Comparison of ENCODE assay signal across 21 mouse cellular contexts in genomic region chr14:122917676-122918075, GRCm38 (mm10). TPM values are rescaled to one million over a fixed set of nuclear protein-coding genes. Genes with fewer than 3 reads are reported as not detected.
A peak's percentile ranks its signal among the peaks of the same experiment; 100 is the strongest.
DNase-seq lines count a peak whose midpoint lies in the region; ATAC-seq and TF ChIP-seq lines count a peak whose summit lies in the region.
"Had no signal": no experiment of that assay in that cellular context is flagged by ENCODE, and none has a peak within 500 bp of the region (broad histone marks: within the 10 kb centered on the region; RNA-seq: fewer than 3 reads in every experiment).

No protein-coding gene starts in this region.

- H3K9ac ChIP-seq in CH12.LX (ENCODE audit: insufficient read depth, low read depth): peak overlapping the region; percentile 39; the same call in 1 of the 2 replicates
- H3K9ac ChIP-seq: embryonic facial prominence, embryonic 13.5 days; embryonic facial prominence, embryonic 15.5 days; forebrain, embryonic 13.5 days; forebrain, embryonic 15.5 days; forebrain, postnatal 0 days had no signal

- dilution Hi-C loops in CH12.LX (cut with MboI; ENCODE audit: extremely low pct_ligation_motif_present, extremely low pct_unique_long_range_greater_than_20kb, low sequenced_read_pairs): no loop called here

- H3K4me1 ChIP-seq in CH12.LX (ENCODE audit: control insufficient read depth in 1 of 2, insufficient read depth in 2 of 2): peaks cover 7 to 37% of the 10 kb centered on the region in 2 experiments
- H3K4me1 ChIP-seq: embryonic facial prominence, embryonic 15.5 days had no signal

- TF ChIP-seq RAD21 in CH12.LX (IDR thresholded peaks at IDR 0.05; ENCODE audit: low read depth, low read length): no peak

- H3K27me3 ChIP-seq in CH12.LX (replicated peaks): no peaks in the 10 kb centered on the region
- H3K27me3 ChIP-seq: embryonic facial prominence, embryonic 13.5 days; embryonic facial prominence, embryonic 15.5 days had no signal

- peaks cover 0 to 9% of the 10 kb centered on the region in 2 experiments for H3K36me3 ChIP-seq in CH12.LX (replicated peaks in 1 of 2; ENCODE audit: control insufficient read depth in 1 of 2, insufficient read depth in 1 of 2, low read length in 1 of 2)

- in situ Hi-C loops in CH12.LX (cut with MboI; ENCODE audit: low pct_ligation_motif_present, low pct_unique_long_range_greater_than_20kb, low sequenced_read_pairs): no loop called here

- no peak overlapping the region for H3K4me3 ChIP-seq in CH12.LX (replicated peaks in 1 of 3; ENCODE audit: low read depth in 2 of 3, low read length in 2 of 3, poor library complexity in 1 of 3)
- H3K4me3 ChIP-seq: embryonic facial prominence, embryonic 13.5 days; embryonic facial prominence, embryonic 15.5 days; forebrain, embryonic 13.5 days; forebrain, embryonic 15.5 days had no signal

- no peak for ATAC-seq in erythroblast, adult 5-6 weeks (replicated peaks; ENCODE audit: low FRiP score, poor library complexity, severe bottlenecking)
- ATAC-seq: CD4-positive, CD25-positive, alpha-beta regulatory T cell, adult 4 months; forebrain, embryonic 13.5 days; forebrain, embryonic 15.5 days; forebrain, postnatal 0 days had no signal

- TF ChIP-seq POLR2A in CH12.LX (IDR thresholded peaks at IDR 0.05; ENCODE audit: low read depth, low read length): no peak

- no peaks in the 10 kb centered on the region for H3K9me3 ChIP-seq in CH12.LX (replicated peaks; ENCODE audit: low read length)
- H3K9me3 ChIP-seq: embryonic facial prominence, embryonic 13.5 days; embryonic facial prominence, embryonic 15.5 days; forebrain, embryonic 13.5 days; forebrain, embryonic 15.5 days had no signal

- no peak for TF ChIP-seq CTCF in CH12.LX (conservative IDR thresholded peaks at IDR 0.05 in 1 of 2, IDR thresholded peaks at IDR 0.05 in 1 of 2; ENCODE audit: low read depth in 2 of 2, low read length in 2 of 2)

- intact Hi-C loops in heart, postnatal 25 days (cut with DNase I): no loop called here

- H3K79me2 ChIP-seq in CH12.LX (replicated peaks; ENCODE audit: control insufficient read depth, extremely low read depth, insufficient read depth, poor library complexity, severe bottlenecking): no peaks in the 10 kb centered on the region

- no peak overlapping the region for H3K4me2 ChIP-seq in CH12.LX (ENCODE audit: insufficient read depth, low read depth, poor library complexity, severe bottlenecking)
- H3K4me2 ChIP-seq: embryonic facial prominence, embryonic 13.5 days; embryonic facial prominence, embryonic 15.5 days; forebrain, embryonic 13.5 days; forebrain, embryonic 15.5 days had no signal

- no peak overlapping the region for H3K27ac ChIP-seq in CH12.LX (ENCODE audit: insufficient read depth, low read depth)
- H3K27ac ChIP-seq: embryonic facial prominence, embryonic 13.5 days; embryonic facial prominence, embryonic 15.5 days; forebrain, embryonic 13.5 days; forebrain, embryonic 15.5 days had no signal

- peak; percentile 76 for TF ChIP-seq EP300 in CH12.LX (IDR thresholded peaks at IDR 0.05; ENCODE audit: low read length)

- peak; percentile 41 for DNase-seq in heart, adult 11 months
- no peak for DNase-seq in heart, postnatal 25 days (ENCODE audit: low spot score)
- DNase-seq in A20 (ENCODE audit: low read depth, low spot score) (peak; percentile 73), CH12.LX (ENCODE audit: extremely low read depth) (peak; percentile 50)
- DNase-seq: adrenal gland, adult 2 months; adrenal gland, postnatal 10 days; adrenal gland, postnatal 25 days; B cell, adult 2 months; cerebellum, adult 11 months; cerebellum, adult 18-20 months; cerebellum, adult 8-10 months; cerebellum, postnatal 14 days; cerebellum, postnatal 36 days; embryo, embryonic 11 days; forebrain, postnatal 0 days had no signal

TF ChIP-seq in CH12.LX, 34 proteins besides CTCF, POLR2A, EP300 and RAD21:
- peak; percentile 61; the same call in 1 of the 2 replicates for TF ChIP-seq MAX (IDR thresholded peaks at IDR 0.05; ENCODE audit: low read length)
- TF ChIP-seq MEF2A (IDR thresholded peaks at IDR 0.05; ENCODE audit: borderline replicate concordance, low read depth, low read length): 0 out of 2 replicates have a peak, but pooled peaks have one; percentile 18
- TF ChIP-seq ZMIZ1 (IDR thresholded peaks at IDR 0.05; ENCODE audit: low read depth, low read length): no peak
- no peak for TF ChIP-seq MAZ (IDR thresholded peaks at IDR 0.05; ENCODE audit: low read depth, low read length)
- TF ChIP-seq SIN3A (IDR thresholded peaks at IDR 0.05; ENCODE audit: low read length): peak; percentile 19; the same call in 1 of the 2 replicates
- peak; percentile 87 for TF ChIP-seq MYC (IDR thresholded peaks at IDR 0.05; ENCODE audit: low read depth, low read length)
- TF ChIP-seq POLR2AphosphoS2 (IDR thresholded peaks at IDR 0.05; ENCODE audit: low read depth, low read length): no peak
- TF ChIP-seq SMC3 (IDR thresholded peaks at IDR 0.05; ENCODE audit: low read depth, low read length): no peak
- no peak for TF ChIP-seq ZKSCAN1 (IDR thresholded peaks at IDR 0.05; ENCODE audit: borderline replicate concordance, low read depth, low read length)
- peak; percentile 57 for TF ChIP-seq ETS1 (conservative IDR thresholded peaks at IDR 0.05; ENCODE audit: low read depth, low read length)
- TF ChIP-seq GABPA (IDR thresholded peaks at IDR 0.05; ENCODE audit: insufficient replicate concordance, low read depth, low read length): no peak
- no peak for TF ChIP-seq USF2 (conservative IDR thresholded peaks at IDR 0.05; ENCODE audit: low read depth, low read length)
- TF ChIP-seq PAX5 (IDR thresholded peaks at IDR 0.05; ENCODE audit: low read length): no peak
- no peak for TF ChIP-seq USF1 (IDR thresholded peaks at IDR 0.05; ENCODE audit: low read depth, low read length)
- no peak for TF ChIP-seq NELFE (IDR thresholded peaks at IDR 0.05; ENCODE audit: low read depth, low read length)
- no peak for TF ChIP-seq NRF1 (IDR thresholded peaks at IDR 0.05; ENCODE audit: low read depth, low read length)
- TF ChIP-seq JUN (IDR thresholded peaks at IDR 0.05; ENCODE audit: insufficient read depth, low read depth, low read length): no peak
- no peak for TF ChIP-seq RCOR1 (conservative IDR thresholded peaks at IDR 0.05; ENCODE audit: low read depth, low read length)
- peak; percentile 83 for TF ChIP-seq ZNF384 (IDR thresholded peaks at IDR 0.05; ENCODE audit: low read depth, low read length)
- no peak for TF ChIP-seq HCFC1 (IDR thresholded peaks at IDR 0.05; ENCODE audit: low read depth, low read length)
- TF ChIP-seq TCF12 (IDR thresholded peaks at IDR 0.05; ENCODE audit: low read depth, low read length): peak; percentile 72
- no peak for TF ChIP-seq KAT2A (IDR thresholded peaks at IDR 0.05; ENCODE audit: insufficient replicate concordance, low read length)
- peak; percentile 29; the same call in 1 of the 2 replicates for TF ChIP-seq MXI1 (IDR thresholded peaks at IDR 0.05; ENCODE audit: low read depth, low read length)

RNA-seq across cellular contexts. Expression of gene Ggact, which starts 4.1 kb away (rescaled TPM):
- total RNA-seq in heart, postnatal 25 days (2021): 10 to 100 TPM; 23.8 to 27.1 TPM
- total RNA-seq in CH12.LX (2012; rRNA removed) (37.4 and 40.3 TPM in 2 replicates), CH12.LX (2014; rRNA removed) (29.6 and 30.6 TPM in 2 replicates)
- 31.7 and 33.8 TPM in 2 replicates for polyA plus RNA-seq in CH12.LX (2012; ENCODE audit: insufficient read length, low read depth)
- total RNA-seq in erythroblast, adult 5-6 weeks (2015; ENCODE audit: low replicate concordance): 2.5 and 4.6 TPM in 2 replicates
- total RNA-seq in erythroblast, adult 5-6 weeks (2017; ENCODE audit: low replicate concordance): 3.6 TPM in 1 of 2 replicates, not detected in the other

Comparison
In these comparisons a context has a peak if more than half of its experiments do, and no peak if none do; other contexts are left out.
1. RNA of gene Ggact, which starts 4.1 kb away (total RNA-seq): 29.6 to 40.3 TPM in CH12.LX and 23.8 to 27.1 TPM in heart, postnatal 25 days; 2.5 to 4.6 TPM in erythroblast, adult 5-6 weeks; every median in the first group is over 4 times any median in the second.